Mouse (Mus musculus) hindlimb bud, embryonic 11.5 days (tissue): Measurements from ENCODE around the gene Snx25.
"Not testable (repeated sequence)": the region's sequence is repeated elsewhere in the genome, so short reads cannot be mapped to it uniquely, and the experiment has no call there.

ENCODE experiments used
- DNase-seq: peaks from one replicate; pipeline ENCODE4 v3.0.0-alpha.2; 2012; ENCODE audit warnings: low read depth, low spot score; ENCODE audit errors: extremely low spot score

Gene Snx25

DNA sequence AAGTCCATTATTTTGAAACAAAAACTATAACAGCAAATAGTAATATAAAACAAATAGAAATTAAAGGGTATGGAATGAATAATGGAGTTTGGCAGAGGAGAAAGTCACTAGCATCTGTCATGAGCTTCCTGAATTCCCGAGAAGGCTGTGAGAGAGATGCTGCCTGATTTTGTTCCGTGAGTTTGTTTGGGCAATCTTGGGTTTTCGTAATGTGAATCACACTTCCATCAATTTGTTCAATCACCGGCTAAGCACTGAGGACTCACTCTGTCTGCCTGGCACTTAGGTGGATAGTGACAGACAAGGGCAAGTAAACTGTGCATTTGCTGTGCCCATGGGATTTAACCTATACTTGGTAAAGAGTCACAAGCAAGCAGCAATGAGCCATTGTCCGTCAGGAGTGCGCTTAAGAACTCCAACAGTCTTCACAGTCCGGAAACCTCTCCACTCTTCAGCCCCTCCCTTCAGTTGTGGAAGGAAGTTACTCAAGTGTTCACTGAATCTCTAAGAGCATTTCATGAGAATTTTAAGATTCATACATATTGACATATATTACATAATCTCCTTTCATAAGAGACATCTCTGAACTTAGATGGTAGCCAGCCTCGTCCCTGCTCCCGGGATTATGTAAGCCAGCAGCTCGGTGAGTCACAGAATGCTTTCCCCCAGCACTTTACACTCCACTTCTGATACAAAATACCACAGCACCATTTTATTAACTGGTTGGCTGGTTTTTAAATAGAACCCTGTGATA lies 13.9 kb downstream of the Snx25 start:
- DNase-seq = no peak

DNA sequence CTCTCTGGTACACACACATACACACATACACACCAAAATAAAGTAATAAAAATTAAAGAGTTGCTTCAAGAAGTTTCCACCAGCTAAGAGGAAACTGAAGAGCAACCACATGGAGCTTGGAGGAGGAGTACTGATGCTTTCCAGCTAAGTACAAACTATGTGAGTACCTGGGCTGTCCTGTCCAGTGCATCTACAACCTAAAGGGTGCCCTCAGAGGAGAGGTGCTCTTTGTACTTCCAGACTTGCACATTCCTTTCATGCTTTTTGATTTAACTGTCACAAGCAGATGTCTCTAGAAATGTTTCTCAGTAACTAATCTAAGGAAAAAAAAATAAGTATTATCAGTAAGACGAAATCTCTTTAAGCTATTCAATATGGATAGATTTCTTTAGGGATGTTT lies 14.6 kb downstream of the Snx25 start:
- no peak for DNase-seq

DNA sequence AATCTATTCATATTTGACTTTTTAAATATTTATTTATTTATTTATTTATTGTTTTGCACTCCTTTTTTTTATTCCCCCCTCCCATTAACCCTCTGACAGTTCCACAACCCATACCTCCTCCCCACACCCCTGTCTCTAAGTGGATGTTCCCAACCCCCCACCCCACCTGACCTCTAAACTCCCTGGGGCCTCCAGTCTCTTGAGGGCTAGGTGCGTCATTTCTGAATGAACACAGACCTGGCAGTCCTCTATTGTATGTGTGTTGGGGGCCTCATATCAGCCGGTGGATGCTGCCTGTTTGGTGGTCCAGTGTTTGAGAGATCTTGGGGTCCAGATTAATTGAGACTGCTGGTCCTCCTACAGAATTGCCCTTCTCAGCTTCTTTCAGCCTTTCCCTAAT lies 16.4 kb downstream of the Snx25 start:
- DNase-seq = not testable (repeated sequence)

DNA sequence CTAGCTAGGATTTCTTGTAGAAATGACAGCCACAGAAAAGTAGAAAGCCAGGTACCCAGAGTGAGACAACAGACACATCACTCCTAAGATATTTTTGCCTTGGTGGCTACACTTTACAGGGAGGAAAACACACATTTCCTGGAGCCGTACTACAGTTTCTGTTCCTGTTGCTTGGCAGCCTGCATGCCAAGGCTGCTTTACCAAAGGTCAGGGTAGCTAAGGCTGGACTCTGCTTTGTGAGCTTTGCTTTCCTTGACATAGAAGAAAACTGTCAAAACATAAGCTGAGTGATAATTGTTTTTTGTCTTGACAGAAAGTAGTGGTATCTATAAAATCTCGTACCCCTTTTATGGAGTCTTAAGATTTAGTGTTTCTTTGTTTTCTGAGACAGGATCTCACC lies 21.5 kb downstream of the Snx25 start:
- no peak for DNase-seq

DNA sequence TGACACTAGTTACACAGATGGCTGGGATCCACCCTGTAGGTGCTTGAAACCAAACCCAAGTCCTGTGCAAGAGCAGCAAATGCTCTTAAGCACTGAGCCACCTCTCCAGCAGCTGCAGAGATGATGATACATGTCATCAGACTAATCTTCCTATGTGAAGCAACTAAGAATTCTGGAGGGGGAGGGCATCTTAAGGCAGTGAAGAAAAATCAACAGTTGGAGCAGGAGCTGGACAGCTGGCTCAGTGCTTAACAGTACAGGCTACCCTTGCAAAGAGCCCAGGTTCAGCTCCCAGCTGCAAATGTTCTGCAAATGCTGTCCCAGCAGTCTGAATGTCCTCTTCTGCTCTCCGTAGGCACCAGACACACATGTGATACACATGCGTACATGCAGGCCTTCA lies 29.5 kb downstream of the Snx25 start:
- no peak for DNase-seq

DNA sequence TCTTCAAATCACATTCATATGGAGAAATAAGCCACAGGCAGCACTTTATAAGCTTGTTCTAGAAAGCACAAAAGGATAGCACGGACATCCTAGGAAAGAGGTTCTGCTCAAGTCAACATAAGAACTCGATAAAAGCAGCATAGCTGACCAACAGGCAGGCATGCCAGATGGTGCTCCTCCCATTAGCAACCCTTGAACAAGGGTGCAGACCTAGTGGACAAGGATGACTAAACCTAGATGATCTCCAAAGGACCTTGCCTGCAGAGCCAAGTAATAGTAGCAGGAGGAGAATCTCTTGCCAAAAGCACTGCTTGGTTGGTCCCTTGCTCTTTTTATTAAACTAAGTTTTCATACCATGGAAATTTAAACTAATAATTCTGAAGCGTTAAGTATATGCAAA lies 32.8 kb downstream of the Snx25 start:
- no peak for DNase-seq

DNA sequence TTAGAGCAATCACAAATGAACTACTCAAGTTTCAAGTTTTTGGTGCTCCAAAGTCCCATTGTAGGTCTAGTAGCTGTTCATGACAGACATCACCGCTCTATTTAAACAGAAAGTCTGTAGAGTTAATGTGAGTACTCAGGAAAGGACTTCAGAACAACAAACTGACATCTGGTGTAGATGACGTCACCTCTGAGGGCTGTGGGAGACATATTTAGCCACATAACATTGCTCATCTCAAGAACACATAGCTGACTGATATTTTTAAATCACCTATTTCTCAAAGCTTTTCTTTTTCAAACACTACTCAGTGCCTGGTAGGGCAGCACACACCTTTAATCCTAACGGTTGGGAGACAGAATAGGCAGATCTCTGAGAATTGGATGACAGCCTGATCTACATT lies 34.8 kb downstream of the Snx25 start:
- no peak for DNase-seq

DNA sequence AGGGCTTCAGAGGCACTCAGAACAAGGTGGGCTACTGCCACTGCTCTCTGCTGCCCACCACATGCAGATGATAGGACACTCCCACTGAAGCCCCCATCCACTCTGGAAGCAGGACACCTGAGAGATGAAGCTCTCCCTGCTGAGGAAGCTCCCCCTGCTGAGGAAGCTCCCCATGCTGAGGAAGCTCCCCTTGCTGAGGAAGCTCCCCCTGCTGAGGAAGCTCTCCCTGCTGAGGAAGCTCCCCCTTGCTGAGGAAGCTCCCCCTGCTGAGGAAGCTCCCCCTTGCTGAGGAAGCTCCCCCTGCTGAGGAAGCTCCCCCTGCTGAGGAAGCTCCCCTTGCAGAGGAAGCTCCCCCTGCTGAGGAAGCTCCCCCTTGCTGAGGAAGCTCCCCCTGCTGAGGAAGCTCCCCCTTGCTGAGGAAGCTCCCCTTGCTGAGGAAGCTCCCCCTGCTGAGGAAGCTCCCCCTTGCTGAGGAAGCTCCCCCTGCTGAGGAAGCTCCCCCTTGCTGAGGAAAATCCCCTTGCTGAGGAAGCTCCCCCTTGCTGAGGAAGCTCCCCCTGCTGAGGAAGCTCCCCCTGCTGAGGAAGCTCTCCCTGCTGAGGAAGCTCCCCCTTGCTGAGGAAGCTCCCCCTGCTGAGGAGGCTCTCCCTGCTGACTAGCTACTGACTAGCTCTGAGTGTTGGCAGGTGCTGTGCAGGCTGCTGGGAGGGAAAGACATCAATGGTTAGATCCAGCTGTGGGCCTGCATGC lies 38.4 kb downstream of the Snx25 start:
- DNase-seq = not testable (repeated sequence)

DNA sequence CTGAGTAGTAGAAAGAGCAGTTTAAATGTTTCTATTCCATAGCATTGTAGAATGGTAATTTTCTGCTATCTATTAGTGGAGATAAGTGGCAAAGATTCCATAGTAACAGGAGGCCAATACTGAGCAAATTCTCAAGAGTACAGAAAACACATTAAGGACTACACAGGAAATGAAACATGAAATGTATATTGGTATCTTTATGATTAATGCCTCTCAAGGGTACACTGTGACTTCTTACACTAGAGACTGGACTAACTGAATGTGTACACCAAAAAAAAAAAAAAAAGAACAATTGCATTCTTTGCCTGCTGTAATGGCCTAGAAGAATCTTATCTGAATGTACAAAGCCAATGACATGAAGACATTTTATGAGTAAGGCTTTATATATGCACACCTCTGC lies 44.3 kb downstream of the Snx25 start:
- DNase-seq = no peak

DNA sequence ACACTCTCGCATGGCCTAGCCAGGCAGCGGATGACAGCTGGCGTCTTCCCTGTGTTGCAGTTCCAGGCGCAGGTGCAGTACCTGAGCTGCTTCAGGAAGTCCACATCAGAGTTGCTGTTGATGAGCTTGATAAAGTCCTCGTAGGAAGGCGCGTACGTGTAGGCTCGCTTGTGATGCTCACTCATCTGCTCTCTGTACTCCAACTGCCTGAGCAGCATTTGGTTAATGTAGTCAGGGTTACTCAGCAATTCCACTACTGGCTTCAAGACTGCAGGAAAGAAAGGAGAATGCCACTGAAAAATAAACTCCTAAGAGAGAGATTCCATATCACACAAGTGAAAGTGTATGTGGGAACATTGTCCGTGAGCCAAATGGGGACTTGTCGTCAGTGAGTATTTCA lies 48.5 kb downstream of the Snx25 start:
- DNase-seq = no peak

DNA sequence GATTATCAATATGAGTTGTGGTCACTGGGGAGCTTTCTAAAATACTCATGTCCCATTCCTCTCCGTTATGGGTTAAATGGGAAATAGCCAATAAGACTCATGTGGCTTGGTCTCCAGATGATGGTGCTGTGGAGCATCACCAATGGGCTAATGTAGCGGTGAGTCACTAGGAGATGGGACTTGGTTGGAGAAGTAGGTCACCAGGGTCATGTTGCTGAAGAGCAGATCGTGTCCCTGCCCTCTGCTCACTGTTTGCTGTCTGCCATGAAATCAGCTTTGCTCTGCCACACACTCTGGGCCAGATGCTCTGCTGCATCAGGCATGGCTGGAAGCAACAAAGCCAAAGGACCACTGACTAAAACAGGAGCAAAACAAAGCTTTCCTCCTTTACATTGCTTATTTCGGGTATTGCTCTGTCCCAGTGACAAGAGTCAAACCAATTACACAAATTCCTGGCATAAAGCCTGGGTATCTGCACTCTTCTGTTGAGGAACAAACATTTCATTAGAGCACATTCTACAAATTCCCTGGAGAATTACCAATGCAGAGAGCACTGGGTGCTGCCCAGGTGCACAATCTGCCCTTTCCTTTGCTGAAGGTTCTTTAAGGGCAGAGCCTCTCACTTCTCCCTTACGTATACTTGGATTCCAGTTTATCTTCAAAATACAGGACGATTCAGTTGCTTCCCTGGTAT lies 59.1 kb downstream of the Snx25 start:
- DNase-seq = no peak

DNA sequence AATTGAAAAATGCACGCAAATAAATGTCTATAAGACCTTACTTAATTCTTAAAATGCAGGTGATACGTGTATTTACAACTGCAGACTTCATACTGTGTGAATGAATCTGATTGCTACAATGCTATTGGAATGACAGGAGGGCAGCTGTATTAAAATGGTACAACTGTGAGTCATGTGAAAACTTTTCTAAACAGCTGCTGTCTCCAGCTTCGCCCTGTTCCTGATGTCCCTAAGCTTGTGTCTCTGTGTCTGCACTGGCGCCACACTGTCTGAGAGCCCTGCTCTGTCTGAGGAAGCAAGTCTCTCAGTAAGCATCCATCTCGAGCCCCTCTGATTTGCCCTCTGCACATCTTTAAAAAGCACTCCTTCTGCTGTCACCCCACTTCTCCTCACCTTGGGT lies 68.8 kb downstream of the Snx25 start:
- no peak for DNase-seq

DNA sequence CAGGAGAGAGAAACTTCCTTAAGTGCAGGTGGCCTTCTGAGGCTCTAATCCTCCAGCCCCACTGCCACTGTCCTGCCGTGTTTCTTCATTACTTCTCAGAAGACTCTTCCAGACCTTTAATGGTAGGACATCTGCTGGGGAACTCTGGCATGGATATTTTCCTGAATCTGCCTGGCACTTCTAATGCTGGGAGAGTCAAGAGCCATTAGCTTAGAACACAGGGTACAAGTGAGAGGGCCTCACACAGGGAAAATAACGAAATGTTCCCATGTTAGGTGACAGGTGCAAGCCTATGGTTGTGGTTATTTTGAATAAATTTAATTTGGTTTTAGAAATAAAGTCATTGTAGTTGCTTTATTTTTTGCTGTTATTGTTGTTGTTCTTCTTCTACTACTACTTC lies 70.9 kb downstream of the Snx25 start:
- no peak for DNase-seq

DNA sequence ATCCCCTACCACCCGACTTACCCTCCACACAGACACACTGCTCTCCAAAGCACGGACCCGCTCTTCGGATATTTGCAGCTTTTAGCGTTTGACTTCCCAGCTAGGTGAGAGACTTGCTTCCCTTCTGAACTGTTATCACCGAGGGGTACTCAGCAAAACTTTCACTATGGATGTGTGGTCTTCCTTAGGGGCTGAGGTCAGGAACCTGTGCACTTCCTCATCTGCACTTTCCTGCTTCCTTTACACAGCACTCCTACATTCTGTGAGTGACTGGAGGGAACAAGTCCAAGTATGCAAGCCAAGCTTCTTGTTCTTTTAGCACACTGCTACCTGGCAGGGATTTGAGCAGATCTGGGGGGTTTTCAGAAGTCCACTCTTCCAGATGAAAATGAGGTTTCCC lies 73.1 kb downstream of the Snx25 start:
- no peak for DNase-seq

DNA sequence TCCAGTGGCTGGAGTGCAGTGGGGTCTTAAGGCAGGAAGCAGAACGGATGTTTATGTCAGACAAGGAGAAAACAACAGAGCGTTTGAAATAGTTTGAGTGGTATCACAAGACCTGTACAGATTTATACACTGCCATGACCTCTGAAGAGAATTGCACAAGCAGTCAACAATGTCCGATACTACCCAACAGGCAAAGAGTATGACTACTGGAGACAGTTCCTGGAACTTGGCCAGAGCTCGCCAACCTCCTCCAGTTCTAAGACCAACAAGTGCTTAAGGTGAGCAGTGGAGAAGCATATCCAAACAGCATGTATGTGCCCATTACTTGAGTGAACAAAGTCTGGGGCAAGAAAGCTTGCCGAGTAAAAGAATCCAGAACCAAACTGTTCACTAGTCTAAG lies 76.7 kb downstream of the Snx25 start:
- DNase-seq = no peak

DNA sequence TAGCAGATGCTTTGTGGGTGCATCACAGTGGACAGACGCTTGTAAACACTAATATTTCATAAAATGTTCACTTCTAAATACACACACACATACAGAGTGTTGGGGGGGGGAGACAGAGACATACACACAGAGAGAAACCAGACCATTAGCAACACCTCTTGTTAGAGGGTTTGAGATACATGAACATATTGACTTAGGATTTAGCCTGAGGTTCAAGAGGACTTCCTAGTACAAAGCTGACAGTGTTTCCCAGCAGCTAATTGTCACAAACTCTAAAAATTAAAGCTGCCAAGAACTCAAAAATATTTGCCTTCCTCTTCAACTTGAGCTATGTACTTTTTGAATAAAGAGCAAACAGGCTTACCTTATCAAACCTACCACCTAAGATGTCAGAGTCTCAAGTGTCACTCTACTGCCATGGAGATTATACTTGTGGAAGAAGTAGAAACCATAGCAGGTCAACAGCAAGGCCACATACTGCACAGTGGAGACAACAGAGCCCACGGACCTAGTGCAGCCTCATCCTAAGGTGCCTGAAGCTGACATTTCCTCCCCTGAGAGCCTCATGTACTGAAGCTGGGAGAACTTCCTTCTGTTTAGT lies 78.3 kb downstream of the Snx25 start:
- DNase-seq = no peak

DNA sequence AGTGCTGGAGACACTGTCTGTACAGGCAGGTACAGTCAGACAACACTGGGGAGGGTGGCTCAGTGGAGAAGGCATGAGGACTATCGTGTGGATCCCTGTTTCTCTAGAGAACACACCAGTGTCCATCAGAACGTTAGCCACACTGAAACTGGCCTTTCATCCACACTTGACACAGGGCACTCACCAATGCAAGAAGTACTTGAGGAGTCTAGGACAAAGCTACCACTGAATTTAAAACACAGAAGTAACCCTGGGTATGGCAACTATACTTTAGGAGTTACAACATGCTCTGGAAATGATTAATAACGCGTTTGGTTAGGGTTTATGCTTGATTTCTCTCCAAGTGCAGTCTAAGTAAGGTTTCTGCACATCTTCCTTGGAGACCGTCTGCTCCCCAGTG lies 79.2 kb downstream of the Snx25 start:
- no peak for DNase-seq

DNA sequence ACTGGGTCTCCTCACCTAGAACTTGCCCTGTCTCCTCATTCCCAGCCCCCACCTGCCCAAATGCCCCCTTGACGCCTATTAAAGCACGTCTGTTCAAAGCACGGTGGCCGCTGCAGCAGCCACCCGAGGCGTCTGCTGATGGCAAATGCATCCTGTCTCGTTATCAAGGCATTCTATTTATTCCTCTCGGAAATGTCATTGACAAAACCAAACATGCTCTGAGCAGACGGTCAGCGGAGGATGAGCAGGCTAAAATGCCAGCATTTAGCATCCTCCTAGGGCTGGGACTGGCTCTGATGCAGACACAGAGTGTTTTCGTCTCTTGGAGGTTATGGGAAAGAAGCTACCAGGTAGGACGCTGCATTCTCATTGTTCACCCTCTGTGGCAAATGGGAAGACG lies 111.7 kb downstream of the Snx25 start:
- no peak for DNase-seq

DNA sequence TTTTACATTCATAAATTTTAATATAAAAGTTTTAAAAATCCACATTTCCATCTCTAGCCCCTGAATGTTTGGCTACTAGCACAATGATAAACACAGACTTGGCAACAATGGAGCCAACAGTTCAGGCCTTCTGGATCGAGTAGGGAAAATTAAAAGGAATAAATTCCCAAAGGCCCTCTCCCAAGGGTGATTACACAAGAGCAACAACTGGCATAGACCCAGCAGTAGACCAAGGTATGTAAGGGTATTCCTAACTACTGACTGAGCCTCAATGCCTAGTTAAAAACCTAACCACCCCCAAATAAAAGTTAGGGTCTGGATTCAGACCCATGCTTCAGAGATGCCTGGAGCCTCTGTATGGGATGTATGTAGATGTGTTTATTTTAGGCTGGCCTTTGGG lies 112.3 kb downstream of the Snx25 start:
- DNase-seq = no peak

DNA sequence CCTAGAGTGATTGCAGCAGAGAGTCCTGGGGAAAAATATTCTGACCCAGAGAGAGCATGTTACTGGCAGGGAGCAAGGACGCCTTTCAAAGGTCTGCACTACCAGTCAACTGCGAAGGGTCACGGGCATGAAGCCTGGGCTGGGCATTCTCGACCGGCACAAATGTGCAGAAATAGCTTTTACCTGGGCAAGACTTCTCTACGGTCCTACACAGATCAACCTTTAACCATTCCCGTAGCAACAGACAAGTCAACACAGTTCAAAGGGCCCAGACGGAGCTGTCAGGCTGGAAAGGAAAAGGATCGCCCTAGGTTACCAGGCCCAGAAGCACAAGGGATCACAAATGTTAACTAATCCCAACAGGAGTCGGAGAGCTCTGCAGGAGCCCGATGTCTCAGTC lies 115.7 kb downstream of the Snx25 start:
- no peak for DNase-seq

DNA sequence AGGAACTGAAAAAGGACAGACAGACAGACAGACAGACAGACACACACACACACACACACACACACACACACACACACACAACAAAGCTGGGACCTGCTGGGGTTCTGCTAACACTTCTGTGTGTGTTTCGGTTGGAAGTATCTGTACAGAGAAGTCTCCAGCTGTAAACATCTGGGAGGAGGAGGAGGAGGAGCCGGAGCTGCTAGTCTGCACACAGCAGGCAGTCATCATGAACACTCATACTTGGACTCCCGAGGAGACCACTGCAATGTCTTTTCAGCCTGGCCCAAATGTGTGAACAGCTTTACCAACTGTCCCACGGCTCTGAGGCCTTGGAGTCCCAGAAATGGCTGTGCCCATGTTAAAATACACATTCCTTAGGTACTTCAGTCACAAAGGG lies 127.6 kb downstream of the Snx25 start:
- no peak for DNase-seq

DNA sequence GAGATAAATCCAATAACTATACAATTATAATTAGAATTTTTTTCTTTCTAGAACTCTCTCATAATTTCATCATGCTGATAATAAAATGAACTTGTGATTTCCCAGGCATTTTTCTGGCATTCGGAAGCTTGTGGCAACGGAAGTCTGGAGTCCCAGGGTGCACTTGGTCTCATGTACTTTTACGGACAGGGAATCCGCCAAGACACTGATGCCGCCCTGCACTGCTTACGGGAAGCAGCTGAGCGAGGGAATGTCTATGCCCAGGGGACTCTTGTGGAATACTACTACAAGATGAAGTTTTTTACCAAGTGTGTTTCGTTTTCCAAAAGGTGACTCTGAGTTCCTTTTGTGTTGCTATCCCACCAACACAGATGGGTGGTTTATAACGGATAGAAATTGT lies 129.2 kb downstream of the Snx25 start:
- DNase-seq = no peak
